Mouse (Mus musculus) heart, embryonic 16.5 days (tissue): ENCODE data around the gene Fam234a. TPM values are rescaled to one million over a fixed set of nuclear protein-coding genes. Genes with fewer than 3 reads are reported as not detected.
"Not testable (repeated sequence)": the region's sequence is repeated elsewhere in the genome, so short reads cannot be mapped to it uniquely, and the experiment has no call there.

Experiments used
- ATAC-seq: fragments of 200-750 bp; cut with Nextera tagmentation; replicated peaks from 2 replicates; pipeline ENCODE4 v1.8.0; 2017; ENCODE audit warnings: moderate number of reproducible peaks; ENCODE audit not compliant: insufficient read depth, low FRiP score; ENCODE audit errors: extremely low read depth
- H3K27ac ChIP-seq: fragments of 300-500 bp; sonication (generic); 2 replicates; pipeline ENCODE4 v1.5.1; 2014; ENCODE audit warnings: mild to moderate bottlenecking, low read length, control low read depth, moderate library complexity
- H3K27me3 ChIP-seq: fragments of 300-500 bp; sonication (generic); 2 replicates; pipeline ENCODE4 v1.6.1; 2014; ENCODE audit warnings: low read length, mixed read lengths; ENCODE audit not compliant: control insufficient read depth, insufficient read depth
- H3K36me3 ChIP-seq: fragments of 300-500 bp; sonication (generic); 2 replicates; pipeline ENCODE4 v1.6.1; 2014; ENCODE audit not compliant: control insufficient read depth, insufficient read depth
- H3K4me1 ChIP-seq: fragments of 300-500 bp; sonication (generic); 2 replicates; pipeline ENCODE4 v1.6.1; 2014; ENCODE audit warnings: low read length, mixed read lengths; ENCODE audit not compliant: control insufficient read depth, insufficient read depth
- H3K4me2 ChIP-seq: fragments of 300-500 bp; sonication (generic); 2 replicates; pipeline ENCODE4 v1.6.1; 2014; ENCODE audit warnings: low read depth, mild to moderate bottlenecking, control low read depth, low read length
- H3K4me3 ChIP-seq: fragments of 300-500 bp; sonication (generic); 2 replicates; pipeline ENCODE4 v1.5.1; 2014; ENCODE audit warnings: mild to moderate bottlenecking, control low read depth, low read length
- H3K9ac ChIP-seq: fragments of 300-500 bp; sonication (generic); 2 replicates; pipeline ENCODE4 v1.6.1; 2014; ENCODE audit warnings: low read length, control low read depth
- H3K9me3 ChIP-seq: fragments of 300-500 bp; sonication (generic); replicated peaks from 2 replicates; pipeline ENCODE4 v1.6.1; 2016; ENCODE audit warnings: low read length; ENCODE audit not compliant: control insufficient read depth
- WGBS: fragments of 180-500 bp; shearing (Covaris S2); extraction: QIAGEN DNeasy Blood & Tissue Kit; methylation state at CpG from one replicate; pipeline ENCODE4 v1.1.7; 2014; 5-methylcytosine and 5-hydroxymethylcytosine counted together
- polyA plus RNA-seq: library from polyadenylated mRNA; unstranded; fragments of >200 nt; fragmentation: Nextera tagmentation; extraction: Ambion mirVana; gene quantifications from 2 replicates; pipeline ENCODE4 v1.2.1, GENCODE M21; 2015

The Fam234a gene
- polyA plus RNA-seq: 48.6 and 52.8 TPM in 2 replicates

DNA sequence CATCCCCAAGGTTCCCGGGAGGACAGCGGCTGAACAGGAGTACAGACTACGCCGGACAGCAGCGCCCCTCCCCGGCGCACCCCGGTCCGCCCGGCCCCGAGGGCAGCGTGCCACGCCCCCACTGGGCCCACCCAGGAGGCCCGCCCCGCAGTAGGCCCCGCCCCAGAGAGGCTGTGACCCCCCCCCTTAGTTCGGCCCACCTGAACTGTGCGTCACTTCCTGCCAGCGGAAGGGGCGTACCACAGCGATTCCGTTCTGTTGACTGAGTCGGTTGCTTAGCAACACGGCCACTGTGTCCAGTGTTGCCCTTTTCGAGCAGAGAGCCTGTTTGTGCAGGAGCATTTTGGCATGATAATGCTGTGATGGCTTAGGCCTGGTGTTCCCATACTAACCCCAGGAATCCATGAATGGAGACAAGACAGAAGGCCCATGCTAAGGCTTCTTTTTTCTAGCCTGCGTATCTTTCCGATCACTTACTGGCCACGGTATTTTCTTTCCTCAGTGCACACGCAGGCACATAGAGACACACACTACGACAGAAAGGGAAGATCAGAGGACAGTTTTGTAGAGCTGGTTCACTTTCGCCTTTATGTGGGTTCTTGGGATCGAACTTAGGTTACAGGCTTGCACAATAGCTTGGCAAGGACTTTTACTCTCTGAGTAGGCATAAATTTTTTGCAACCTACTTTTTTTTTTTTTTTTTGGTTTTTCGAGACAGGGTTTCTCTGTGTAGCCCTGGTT, at the start of gene Fam234a:
TSS of gene Fam234a (minus strand) at position 142 of the 741 bp plus-strand sequence.
- peak within 1 kb of the TSS; percentile 88 for H3K27ac ChIP-seq
- peak within 1 kb of the TSS; percentile 84 for H3K9ac ChIP-seq
- H3K9me3 ChIP-seq: no peaks in the 10 kb centered on the region
- peak; percentile 98 for ATAC-seq
- H3K27me3 ChIP-seq: no peaks in the 10 kb centered on the region
- no peaks in the 10 kb centered on the region for H3K36me3 ChIP-seq
- peaks cover 9% of the 10 kb centered on the region for H3K4me1 ChIP-seq
- H3K4me2 ChIP-seq: peak within 1 kb of the TSS; percentile 81
- H3K4me3 ChIP-seq: peak within 1 kb of the TSS; percentile 84
- 7% methylated on average over 33 of the region's 33 CpGs for WGBS

DNA sequence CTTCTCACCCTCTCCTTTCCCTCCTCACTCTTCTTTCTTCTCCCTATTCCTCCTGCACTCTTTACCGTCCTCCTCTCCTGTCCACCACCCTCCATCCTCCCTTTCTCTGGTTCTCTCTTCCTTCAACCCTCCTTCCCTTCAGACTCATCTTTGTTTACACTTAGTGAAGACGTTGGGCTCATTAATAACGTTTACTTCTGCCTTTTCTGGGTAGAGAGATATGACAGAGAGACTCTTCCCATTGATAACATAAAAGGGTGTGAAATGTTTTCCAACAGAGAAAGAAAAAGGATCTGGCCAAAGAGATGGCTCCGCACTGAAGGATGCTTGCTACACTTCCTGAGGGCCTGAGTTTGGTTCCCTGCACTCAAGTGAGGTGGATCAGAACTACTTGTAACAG, 45.4 kb upstream of the Fam234a start:
- Histone ChIP-seq H3K4me3 (no peak overlapping the region), H3K9me3 (peaks cover 7% of the 10 kb centered on the region), H3K27ac (no peak overlapping the region), H3K9ac (no peak overlapping the region), H3K27me3 (no peaks in the 10 kb centered on the region), H3K36me3 (peaks cover 19% of the 10 kb centered on the region), H3K4me1 (no peaks in the 10 kb centered on the region), H3K4me2 (no peak overlapping the region)
- WGBS: 76% methylated on average over 4 of the region's 4 CpGs
- no peak for ATAC-seq

DNA sequence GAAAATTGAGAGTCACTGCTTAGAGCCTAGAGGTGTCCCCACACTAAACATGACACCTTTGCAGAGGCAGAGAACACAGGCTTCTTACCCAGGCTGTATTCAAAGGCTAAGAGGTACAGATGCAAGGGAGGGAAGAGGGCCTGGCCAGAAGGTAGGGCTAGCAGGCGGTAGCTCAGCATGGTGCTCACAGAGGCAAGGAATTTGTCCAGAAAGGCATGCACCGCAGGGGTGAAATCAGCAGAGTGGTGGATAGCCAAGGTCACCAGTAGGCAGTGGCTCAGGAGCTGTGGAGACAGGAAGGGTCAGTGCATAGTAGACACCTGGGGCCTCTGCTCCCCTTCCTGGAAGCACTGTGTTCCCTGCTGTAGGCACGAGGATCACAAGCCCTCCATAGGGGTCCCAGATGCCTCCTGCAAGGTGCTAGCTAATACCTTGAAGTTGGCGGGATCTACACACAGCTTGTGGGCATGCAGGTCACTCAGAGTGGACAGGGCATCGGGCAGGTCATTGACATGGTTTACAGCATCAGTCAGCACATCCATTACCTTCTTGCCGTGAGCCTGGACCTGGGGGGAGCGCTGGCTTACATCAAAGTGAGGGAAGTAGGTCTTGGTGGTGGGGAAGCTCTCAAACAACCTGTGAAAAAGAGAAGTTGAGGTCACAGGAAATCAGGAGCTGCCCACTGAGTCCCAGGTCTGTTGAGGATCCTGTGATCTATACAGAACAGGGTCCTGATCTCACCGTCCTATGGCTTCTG, 42.3 kb upstream of the Fam234a start:
- H3K27ac ChIP-seq: no peak overlapping the region
- no peak overlapping the region for H3K4me3 ChIP-seq
- no peaks in the 10 kb centered on the region for H3K27me3 ChIP-seq
- H3K9me3 ChIP-seq: peaks cover 2% of the 10 kb centered on the region
- no peaks in the 10 kb centered on the region for H3K4me1 ChIP-seq
- no peak overlapping the region for H3K4me2 ChIP-seq
- no peak for ATAC-seq
- no peak overlapping the region for H3K9ac ChIP-seq
- peaks cover 45% of the 10 kb centered on the region for H3K36me3 ChIP-seq
- WGBS: 80% methylated on average over 8 of the region's 8 CpGs

DNA sequence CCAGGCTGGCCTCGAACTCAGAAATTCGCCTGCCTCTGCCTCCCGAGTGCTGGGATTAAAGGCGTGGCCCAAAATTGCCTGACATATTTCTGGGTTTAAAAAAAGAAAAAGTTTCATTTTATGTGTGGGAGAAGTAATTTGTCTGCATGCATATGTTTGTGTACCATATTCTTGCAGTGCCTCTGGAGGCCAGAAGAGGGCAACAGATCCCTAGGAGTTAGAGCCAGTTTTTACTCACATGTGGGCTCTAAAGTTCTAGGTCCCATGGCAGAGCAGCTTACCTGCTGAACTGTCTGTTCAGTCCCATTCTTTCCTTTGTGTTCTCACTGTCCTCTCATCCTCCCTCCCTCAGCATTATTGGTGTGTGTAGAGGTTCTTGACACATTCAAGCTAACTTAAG, 32.7 kb upstream of the Fam234a start:
- no peaks in the 10 kb centered on the region for H3K9me3 ChIP-seq
- no peak overlapping the region for H3K9ac ChIP-seq
- H3K27me3 ChIP-seq: no peaks in the 10 kb centered on the region
- no peak overlapping the region for H3K4me2 ChIP-seq
- H3K27ac ChIP-seq: no peak overlapping the region
- no peaks in the 10 kb centered on the region for H3K4me1 ChIP-seq
- WGBS: 78% methylated on average over 4 of the region's 4 CpGs
- ATAC-seq: no peak
- no peak overlapping the region for H3K4me3 ChIP-seq
- peaks cover 61% of the 10 kb centered on the region for H3K36me3 ChIP-seq

DNA sequence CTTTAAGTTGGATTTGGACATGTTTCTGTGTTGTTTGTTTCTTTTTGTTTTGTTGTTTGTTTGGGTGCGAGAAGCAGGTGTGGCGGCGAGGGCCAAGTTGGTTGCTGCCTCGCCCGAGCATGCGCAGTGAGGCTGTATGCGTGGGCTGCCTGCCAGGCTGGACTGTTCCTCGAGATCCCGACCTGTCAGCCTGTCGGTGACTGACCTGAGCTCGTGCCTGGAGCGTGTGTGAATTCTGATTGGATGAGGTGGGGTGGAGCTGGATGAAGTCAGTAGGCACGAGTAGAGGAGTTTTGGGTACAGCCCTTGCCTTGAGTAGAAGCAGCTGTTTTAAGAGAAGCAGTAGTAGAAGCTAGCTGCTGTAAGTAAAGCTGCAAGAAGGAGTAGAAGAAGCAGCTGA, 31.9 kb upstream of the Fam234a start:
- no peak for ATAC-seq
- H3K4me1 ChIP-seq: no peaks in the 10 kb centered on the region
- no peaks in the 10 kb centered on the region for H3K9me3 ChIP-seq
- H3K9ac ChIP-seq: no peak overlapping the region
- WGBS: 78% methylated on average over 13 of the region's 13 CpGs
- no peaks in the 10 kb centered on the region for H3K27me3 ChIP-seq
- no peak overlapping the region for H3K4me2 ChIP-seq
- H3K36me3 ChIP-seq: peaks cover 54% of the 10 kb centered on the region
- no peak overlapping the region for H3K27ac ChIP-seq
- no peak overlapping the region for H3K4me3 ChIP-seq

DNA sequence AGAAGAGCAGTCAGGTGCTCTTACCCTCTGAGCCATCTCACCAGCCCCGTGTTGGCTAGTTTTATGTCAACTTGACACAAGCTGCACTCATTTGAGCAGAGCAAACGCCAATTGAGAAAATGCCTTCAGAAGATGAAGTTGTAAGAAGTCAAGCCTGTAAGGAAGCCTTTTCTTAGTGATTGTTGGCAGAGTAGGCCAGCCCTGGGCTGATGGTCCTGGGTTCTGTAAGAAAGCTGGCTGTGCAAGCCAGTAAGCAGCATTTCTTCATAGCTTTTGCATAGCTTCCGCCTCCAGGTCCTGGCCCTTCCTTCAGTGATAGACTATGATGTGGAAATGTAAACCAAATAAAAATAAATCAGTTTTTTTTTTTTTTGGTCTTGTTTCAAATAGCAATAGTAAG, 28.5 kb upstream of the Fam234a start:
- H3K27me3 ChIP-seq: no peaks in the 10 kb centered on the region
- no peak overlapping the region for H3K4me3 ChIP-seq
- no peak overlapping the region for H3K4me2 ChIP-seq
- H3K4me1 ChIP-seq: no peaks in the 10 kb centered on the region
- H3K9ac ChIP-seq: no peak overlapping the region
- no peak for ATAC-seq
- 83% methylated on average over 3 of the region's 3 CpGs for WGBS
- H3K9me3 ChIP-seq: no peaks in the 10 kb centered on the region
- H3K36me3 ChIP-seq: peaks cover 39% of the 10 kb centered on the region
- H3K27ac ChIP-seq: no peak overlapping the region

DNA sequence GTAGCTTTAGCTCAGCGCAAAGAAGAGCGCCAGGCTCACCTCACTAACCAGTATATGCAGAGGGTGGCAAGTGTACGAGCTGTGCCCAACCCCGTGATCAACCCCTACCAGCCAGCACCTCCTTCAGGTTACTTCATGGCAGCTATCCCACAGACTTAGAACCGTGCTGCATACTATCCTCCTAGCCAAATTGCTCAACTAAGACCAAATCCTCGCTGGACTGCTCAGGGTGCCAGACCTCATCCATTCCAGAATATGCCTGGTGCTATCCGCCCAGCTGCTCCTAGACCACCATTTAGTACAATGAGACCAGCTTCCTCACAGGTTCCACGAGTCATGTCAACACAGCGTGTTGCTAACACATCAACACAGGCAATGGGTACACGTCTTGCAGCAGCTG, 25.5 kb upstream of the Fam234a start:
- not testable (repeated sequence) for H3K27ac ChIP-seq, H3K4me3 ChIP-seq, H3K9me3 ChIP-seq, ATAC-seq, H3K4me2 ChIP-seq, H3K9ac ChIP-seq, H3K27me3 ChIP-seq, H3K4me1 ChIP-seq
- 92% methylated on average over 8 of the region's 10 CpGs for WGBS
- peaks cover 47% of the 10 kb centered on the region for H3K36me3 ChIP-seq

DNA sequence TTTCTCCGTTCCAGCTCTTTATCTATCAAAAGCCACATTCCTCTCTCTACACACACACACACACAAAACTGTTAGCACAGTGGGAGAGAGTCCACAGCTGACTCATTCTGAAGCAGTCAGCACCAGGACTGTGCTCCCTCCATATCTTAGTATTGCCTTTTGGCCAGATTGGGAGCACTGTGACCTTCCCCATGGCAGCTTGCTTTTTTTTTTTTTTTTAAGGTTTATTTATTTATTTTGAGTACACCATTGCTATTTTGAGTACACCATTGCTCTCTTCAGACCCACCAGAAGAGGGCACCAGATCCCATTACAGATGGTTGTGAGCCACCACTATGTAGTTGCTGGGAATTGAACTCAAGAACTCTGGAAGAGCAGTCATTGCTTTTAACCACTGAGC, 24.8 kb upstream of the Fam234a start:
- no peaks in the 10 kb centered on the region for H3K9me3 ChIP-seq
- H3K27me3 ChIP-seq: no peaks in the 10 kb centered on the region
- no peak for ATAC-seq
- WGBS: 20% methylated on average over 1 of the region's 1 CpGs
- no peaks in the 10 kb centered on the region for H3K4me1 ChIP-seq
- no peak overlapping the region for H3K9ac ChIP-seq
- no peak overlapping the region for H3K4me3 ChIP-seq
- H3K27ac ChIP-seq: no peak overlapping the region
- H3K36me3 ChIP-seq: peaks cover 53% of the 10 kb centered on the region
- H3K4me2 ChIP-seq: no peak overlapping the region

DNA sequence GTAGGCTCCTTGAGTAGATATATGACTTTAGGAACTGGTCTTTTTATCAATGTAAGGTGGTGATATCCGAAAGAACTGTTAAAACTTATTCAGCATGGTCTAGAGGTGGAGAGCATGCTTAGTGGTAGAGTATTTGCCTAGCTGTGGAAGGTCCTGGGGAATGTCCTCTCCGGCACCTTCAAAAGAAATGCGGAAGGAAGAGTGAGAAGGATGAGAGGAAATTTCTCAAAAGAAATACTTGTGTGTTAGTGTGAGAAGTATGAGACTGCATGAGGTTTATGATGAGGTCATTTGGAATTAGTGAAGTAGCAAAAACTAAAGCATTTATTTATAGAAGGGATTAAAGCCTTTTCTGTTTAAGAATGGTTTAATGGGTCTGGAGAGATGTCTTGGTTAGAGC, 18.3 kb upstream of the Fam234a start:
- H3K4me1 ChIP-seq: no peaks in the 10 kb centered on the region
- ATAC-seq: no peak
- 87% methylated on average over 3 of the region's 3 CpGs for WGBS

More for the DNA sequence above, 18.3 kb upstream of the Fam234a start:
- no peaks in the 10 kb centered on the region for H3K27me3 ChIP-seq
- no peak overlapping the region for H3K27ac ChIP-seq
- H3K9me3 ChIP-seq: no peaks in the 10 kb centered on the region
- no peak overlapping the region for H3K9ac ChIP-seq
- H3K36me3 ChIP-seq: peaks cover 61% of the 10 kb centered on the region
- no peak overlapping the region for H3K4me3 ChIP-seq
- no peak overlapping the region for H3K4me2 ChIP-seq
